Mouse (Mus musculus) gastrocnemius, postnatal 25 days (tissue): ENCODE measurements at regions not wholly inside any gene's neighbourhood (a gene's known extent, or its start where the extent isn't known, plus 50 kb on each side); places are given as distances from the start of the nearest gene placed in this dataset.

Experiments used
- DNase-seq: peaks from one replicate; pipeline ENCODE4 v3.0.0; 2022

- DNase-seq: no peak
Measured at GRCm38 (mm10) chr2:179379691-179380443, 62.4 kb upstream of the Cdh4 start.

- DNase-seq: no peak
Measured at GRCm38 (mm10) chr2:179380444-179380705, 61.9 kb upstream of the Cdh4 start.

GRCm38 (mm10) chr2:179381916-179382315 is 60.3 kb upstream of the Cdh4 start:
- no peak for DNase-seq

GRCm38 (mm10) chr2:179382594-179382993 is 59.6 kb upstream of the Cdh4 start:
- no peak for DNase-seq

GRCm38 (mm10) chr2:179386871-179387270 is 55.4 kb upstream of the Cdh4 start:
- no peak for DNase-seq

- DNase-seq: no peak
Measured at GRCm38 (mm10) chr2:179390486-179390885, 51.7 kb upstream of the Cdh4 start.

- no peak for DNase-seq
Measured at GRCm38 (mm10) chr2:179390924-179391461, 51.2 kb upstream of the Cdh4 start.
